Comparison of ENCODE assay signal across 10 mouse cellular contexts in genomic region chr13:64093341-64093740, GRCm38 (mm10). TPM values are rescaled to one million over a fixed set of nuclear protein-coding genes. Genes with fewer than 3 reads are reported as not detected.
DNase-seq lines count a peak whose midpoint lies in the region; ATAC-seq and TF ChIP-seq lines count a peak whose summit lies in the region.
"Had no signal": no experiment of that assay in that cellular context is flagged by ENCODE, and none has a peak within 500 bp of the region (broad histone marks: within the 10 kb centered on the region; RNA-seq: fewer than 3 reads in every experiment).

No protein-coding gene starts in this region.

- H3K36me3 ChIP-seq in heart, embryonic 14.5 days (ENCODE audit: control insufficient read depth, insufficient read depth, low read length), result peaks cover 6% of the 10 kb centered on the region; the same call in 1 of the 2 replicates
- H3K36me3 ChIP-seq in heart, embryonic 12.5 days, result peaks cover 4% of the 10 kb centered on the region; the same call in 1 of the 2 replicates
- H3K36me3 ChIP-seq in kidney, adult 2 months (ENCODE audit: control insufficient read depth, insufficient read depth, low read length), result peaks cover 1% of the 10 kb centered on the region
- no peaks in the 10 kb centered on the region for H3K36me3 ChIP-seq in midbrain, postnatal 0 days (ENCODE audit: insufficient read depth, low read length)
- no peaks in the 10 kb centered on the region for H3K36me3 ChIP-seq in testis, adult 2 months (ENCODE audit: control insufficient read depth, insufficient read depth, low read length)
- H3K36me3 ChIP-seq: embryonic facial prominence, embryonic 13.5 days had no signal

- intact Hi-C loops in left cerebral cortex, postnatal 25 days (cut with DNase I), result loop anchor here (5.0 kb wide), 2 partner anchors 41 to 56 kb away; no protein-coding TSS in a partner anchor

- no peak overlapping the region for H3K27ac ChIP-seq in heart, embryonic 14.5 days (replicated peaks in 1 of 2; ENCODE audit: control insufficient read depth in 1 of 2, insufficient read depth in 1 of 2, low read depth in 2 of 2, low read length in 2 of 2)
- no peak overlapping the region for H3K27ac ChIP-seq in heart, embryonic 12.5 days (ENCODE audit: poor library complexity, severe bottlenecking)
- H3K27ac ChIP-seq in bone marrow, adult 2 months (ENCODE audit: control insufficient read depth, insufficient read depth, low read depth, low read length, poor library complexity), result no peak overlapping the region
- H3K27ac ChIP-seq in kidney, adult 2 months (ENCODE audit: insufficient read depth, low read depth, low read length), result no peak overlapping the region
- no peak overlapping the region for H3K27ac ChIP-seq in midbrain, postnatal 0 days (ENCODE audit: low read depth, low read length)
- no peak overlapping the region for H3K27ac ChIP-seq in testis, adult 2 months (ENCODE audit: control insufficient read depth, insufficient read depth, low read depth, low read length)
- H3K27ac ChIP-seq: embryonic facial prominence, embryonic 13.5 days had no signal

- DNase-seq in kidney, adult 2 months, result peak; percentile 80
- peak; percentile 71 to 78 for DNase-seq in left cerebral cortex, postnatal 25 days (ENCODE audit: low spot score in 2 of 2)
- peak; percentile 78 for DNase-seq in midbrain, postnatal 0 days (ENCODE audit: low spot score)

- no peak overlapping the region for H3K4me3 ChIP-seq in heart, embryonic 14.5 days (ENCODE audit: control insufficient read depth in 1 of 2, insufficient read depth in 1 of 2, low read depth in 1 of 2, low read length in 2 of 2)
- no peak overlapping the region for H3K4me3 ChIP-seq in heart, embryonic 12.5 days
- H3K4me3 ChIP-seq in bone marrow, adult 2 months (replicated peaks; ENCODE audit: control insufficient read depth, low read depth, low read length), result no peak overlapping the region
- no peak overlapping the region for H3K4me3 ChIP-seq in kidney, adult 2 months (ENCODE audit: insufficient read depth, low read depth, low read length)
- H3K4me3 ChIP-seq in midbrain, postnatal 0 days (ENCODE audit: low read depth, low read length), result no peak overlapping the region
- H3K4me3 ChIP-seq in testis, adult 2 months (ENCODE audit: control insufficient read depth, low read depth, low read length), result no peak overlapping the region
- H3K4me3 ChIP-seq: embryonic facial prominence, embryonic 13.5 days had no signal

- H3K4me1 ChIP-seq in heart, embryonic 14.5 days (ENCODE audit: control insufficient read depth in 2 of 2, insufficient read depth in 2 of 2, low read length in 2 of 2), result no peaks in the 10 kb centered on the region
- H3K4me1 ChIP-seq in heart, embryonic 12.5 days (replicated peaks), result peaks cover 3% of the 10 kb centered on the region; the same call in 1 of the 2 replicates
- no peaks in the 10 kb centered on the region for H3K4me1 ChIP-seq in bone marrow, adult 2 months (ENCODE audit: control insufficient read depth, insufficient read depth, low read length)
- no peaks in the 10 kb centered on the region for H3K4me1 ChIP-seq in kidney, adult 2 months (ENCODE audit: control insufficient read depth, insufficient read depth, low read length)
- H3K4me1 ChIP-seq in midbrain, postnatal 0 days (ENCODE audit: insufficient read depth, low read length), result no peaks in the 10 kb centered on the region
- H3K4me1 ChIP-seq in testis, adult 2 months (ENCODE audit: control insufficient read depth, insufficient read depth, low read length), result no peaks in the 10 kb centered on the region

- peak; percentile 27; the same call in 1 of the 2 replicates for TF ChIP-seq CTCF in bone marrow, adult 2 months (IDR thresholded peaks at IDR 0.05; ENCODE audit: control insufficient read depth, insufficient read depth, low read length)
- peak; percentile 29; the same call in 1 of the 2 replicates for TF ChIP-seq CTCF in kidney, adult 2 months (conservative IDR thresholded peaks at IDR 0.05; ENCODE audit: insufficient read depth, insufficient read length, low read depth, low read length)
- TF ChIP-seq CTCF in midbrain, postnatal 0 days (IDR thresholded peaks at IDR 0.05), result peak; percentile 94
- peak; percentile 34; the same call in 1 of the 2 replicates for TF ChIP-seq CTCF in testis, adult 2 months (IDR thresholded peaks at IDR 0.05; ENCODE audit: control insufficient read depth, insufficient read depth, insufficient replicate concordance, low read depth, low read length)

- no peak for TF ChIP-seq POLR2A in bone marrow, adult 2 months (IDR thresholded peaks at IDR 0.05; ENCODE audit: borderline replicate concordance, control insufficient read depth, low read depth, low read length)
- TF ChIP-seq POLR2A in kidney, adult 2 months (IDR thresholded peaks at IDR 0.05; ENCODE audit: low read depth, low read length), result no peak
- no peak for TF ChIP-seq POLR2A in testis, adult 2 months (IDR thresholded peaks at IDR 0.05; ENCODE audit: control insufficient read depth, low read depth, low read length)

- no peaks in the 10 kb centered on the region for H3K9me3 ChIP-seq in heart, embryonic 14.5 days (ENCODE audit: control insufficient read depth, low read length)
- H3K9me3 ChIP-seq in heart, embryonic 12.5 days (replicated peaks), result no peaks in the 10 kb centered on the region
- no peaks in the 10 kb centered on the region for H3K9me3 ChIP-seq in midbrain, postnatal 0 days (ENCODE audit: low read length)
- H3K9me3 ChIP-seq: embryonic facial prominence, embryonic 13.5 days had no signal

- 0% methylated on average over 1 of the region's 1 CpGs for WGBS in heart, embryonic 14.5 days
- 2% methylated on average over 1 of the region's 1 CpGs for WGBS in heart, embryonic 12.5 days
- 2% methylated on average over 1 of the region's 1 CpGs for WGBS in bone marrow, adult 2 months
- WGBS in kidney, adult 2 months, result 7% methylated on average over 1 of the region's 1 CpGs
- 7% methylated on average over 1 of the region's 1 CpGs for WGBS in midbrain, postnatal 0 days

- 0 out of 2 replicates have a peak overlapping the region, but pooled peaks have one; percentile 19 for H3K4me2 ChIP-seq in heart, embryonic 14.5 days (ENCODE audit: low read length)
- H3K4me2 ChIP-seq in heart, embryonic 12.5 days, result no peak overlapping the region
- H3K4me2 ChIP-seq in midbrain, postnatal 0 days (ENCODE audit: low read depth, low read length, poor library complexity, severe bottlenecking), result no peak overlapping the region
- H3K4me2 ChIP-seq: embryonic facial prominence, embryonic 13.5 days had no signal

- no peaks in the 10 kb centered on the region for H3K27me3 ChIP-seq in heart, embryonic 14.5 days (ENCODE audit: control insufficient read depth, insufficient read depth, low read length)
- H3K27me3 ChIP-seq in heart, embryonic 12.5 days (replicated peaks), result no peaks in the 10 kb centered on the region
- H3K27me3 ChIP-seq in kidney, adult 2 months (replicated peaks; ENCODE audit: control insufficient read depth, insufficient read depth, low read length), result no peaks in the 10 kb centered on the region; the same call in 1 of the 2 replicates
- H3K27me3 ChIP-seq in midbrain, postnatal 0 days (ENCODE audit: insufficient read depth, low read length), result no peaks in the 10 kb centered on the region
- no peaks in the 10 kb centered on the region for H3K27me3 ChIP-seq in testis, adult 2 months (ENCODE audit: control insufficient read depth, insufficient read depth, low read length)
- H3K27me3 ChIP-seq: embryonic facial prominence, embryonic 13.5 days had no signal

- H3K9ac ChIP-seq in heart, embryonic 14.5 days (ENCODE audit: low read length), result no peak overlapping the region
- no peak overlapping the region for H3K9ac ChIP-seq in heart, embryonic 12.5 days
- no peak overlapping the region for H3K9ac ChIP-seq in midbrain, postnatal 0 days (replicated peaks; ENCODE audit: low read length, poor library complexity, severe bottlenecking)
- H3K9ac ChIP-seq: embryonic facial prominence, embryonic 13.5 days had no signal

- ATAC-seq in heart, embryonic 14.5 days (ENCODE audit: insufficient number of reproducible peaks, insufficient read depth, low FRiP score, low read depth), result no peak
- no peak for ATAC-seq in heart, embryonic 12.5 days (ENCODE audit: insufficient number of reproducible peaks, low FRiP score)
- peak; percentile 72 for ATAC-seq in frontal cortex, adult (ENCODE audit: low TSS enrichment)
- no peak for ATAC-seq in midbrain, postnatal 0 days (ENCODE audit: low FRiP score)

RNA-seq across cellular contexts. Expression of gene Hsd17b3, which starts 4.3 kb away (rescaled TPM):
- polyA plus RNA-seq in heart, embryonic 14.5 days (2014; fragmentation: Nextera tagmentation; extraction: Ambion mirVana), result not detected in 2 replicates
- polyA plus RNA-seq in heart, embryonic 12.5 days (2016; fragmentation: Nextera tagmentation; extraction: Ambion mirVana), result not detected in 2 replicates
- not detected in 2 replicates for polyA plus RNA-seq in bone marrow, adult 2 months (2011; ENCODE audit: insufficient read depth, insufficient read length, low replicate concordance, missing spikeins)
- polyA plus RNA-seq in kidney, adult 2 months (2012; rRNA removed), result not detected in 2 replicates
- total RNA-seq in left cerebral cortex, postnatal 25 days (2021), result not detected
- not detected in 2 replicates for total RNA-seq in midbrain, postnatal 0 days (2014; rRNA removed)
- polyA plus RNA-seq in midbrain, postnatal 0 days (2015; fragmentation: Nextera tagmentation; extraction: Ambion mirVana), result not detected in 2 replicates
- polyA plus RNA-seq in testis, adult 2 months (2012; rRNA removed), result 16.4 and 27.2 TPM in 2 replicates
- total RNA-seq: neutrophil, adult 5-6 weeks had no signal
- polyA plus RNA-seq: embryonic facial prominence, embryonic 13.5 days had no signal

RNA-seq across cellular contexts. Expression of gene Slc35d2, which starts 35.8 kb away (rescaled TPM):
- polyA plus RNA-seq in heart, embryonic 14.5 days (2014; fragmentation: Nextera tagmentation; extraction: Ambion mirVana), result 6.1 and 7.7 TPM in 2 replicates
- polyA plus RNA-seq in heart, embryonic 12.5 days (2016; fragmentation: Nextera tagmentation; extraction: Ambion mirVana), result 8.6 and 9.5 TPM in 2 replicates
- 3.1 and 11.7 TPM in 2 replicates for polyA plus RNA-seq in bone marrow, adult 2 months (2011; ENCODE audit: insufficient read depth, insufficient read length, low replicate concordance, missing spikeins)
- 10.9 and 13.8 TPM in 2 replicates for polyA plus RNA-seq in kidney, adult 2 months (2012; rRNA removed)
- under 1 TPM; 0.34 to 0.78 TPM for total RNA-seq in left cerebral cortex, postnatal 25 days (2021)
- 0.99 and 2.6 TPM in 2 replicates for total RNA-seq in midbrain, postnatal 0 days (2014; rRNA removed)
- 1.0 and 1.1 TPM in 2 replicates for polyA plus RNA-seq in midbrain, postnatal 0 days (2015; fragmentation: Nextera tagmentation; extraction: Ambion mirVana)
- 0.79 and 1.1 TPM in 2 replicates for polyA plus RNA-seq in testis, adult 2 months (2012; rRNA removed)

RNA-seq across cellular contexts. Expression of gene Zfp367, which starts 59.7 kb away (rescaled TPM):
- polyA plus RNA-seq in heart, embryonic 14.5 days (2014; fragmentation: Nextera tagmentation; extraction: Ambion mirVana), result 28.1 and 30.2 TPM in 2 replicates
- 28.8 and 29.7 TPM in 2 replicates for polyA plus RNA-seq in heart, embryonic 12.5 days (2016; fragmentation: Nextera tagmentation; extraction: Ambion mirVana)
- 19.3 and 24.3 TPM in 2 replicates for polyA plus RNA-seq in bone marrow, adult 2 months (2011; ENCODE audit: insufficient read depth, insufficient read length, low replicate concordance, missing spikeins)
- polyA plus RNA-seq in kidney, adult 2 months (2012; rRNA removed), result 12.2 and 15.5 TPM in 2 replicates
- 10 to 100 TPM; 21.0 to 25.3 TPM for total RNA-seq in left cerebral cortex, postnatal 25 days (2021)
- total RNA-seq in midbrain, postnatal 0 days (2014; rRNA removed), result 7.1 and 8.6 TPM in 2 replicates
- 3.3 and 3.4 TPM in 2 replicates for polyA plus RNA-seq in midbrain, postnatal 0 days (2015; fragmentation: Nextera tagmentation; extraction: Ambion mirVana)
- polyA plus RNA-seq in testis, adult 2 months (2012; rRNA removed), result 27.3 and 29.3 TPM in 2 replicates

Comparison
In these comparisons a context has a peak if more than half of its experiments do, and no peak if none do; other contexts are left out.
1. CTCF ChIP-seq: peak in every context shown above with its lines; median percentile 94 in midbrain, postnatal 0 days; 34 in testis, adult 2 months; 29 in kidney, adult 2 months; 27 in bone marrow, adult 2 months.
2. RNA of gene Hsd17b3, which starts 4.3 kb away (polyA plus RNA-seq): 16.4 to 27.2 TPM in testis, adult 2 months; not detected in midbrain, postnatal 0 days, not detected in heart, embryonic 14.5 days, not detected in heart, embryonic 12.5 days, not detected in bone marrow, adult 2 months and not detected in kidney, adult 2 months; every median in the first group is over 10 times any median in the second.
3. Peak in every context shown above with its lines, with median percentiles within 50 percentile points of each other: DNase-seq.